Mouse (Mus musculus): ENCODE measurements around the gene Ylpm1. TPM values are rescaled to one million over a fixed set of nuclear protein-coding genes. Genes with fewer than 3 reads are reported as not detected.

Ylpm1 gene
- total RNA-seq, 2 experiments from 2014 or later = 94.2 to 141 TPM

DNA sequence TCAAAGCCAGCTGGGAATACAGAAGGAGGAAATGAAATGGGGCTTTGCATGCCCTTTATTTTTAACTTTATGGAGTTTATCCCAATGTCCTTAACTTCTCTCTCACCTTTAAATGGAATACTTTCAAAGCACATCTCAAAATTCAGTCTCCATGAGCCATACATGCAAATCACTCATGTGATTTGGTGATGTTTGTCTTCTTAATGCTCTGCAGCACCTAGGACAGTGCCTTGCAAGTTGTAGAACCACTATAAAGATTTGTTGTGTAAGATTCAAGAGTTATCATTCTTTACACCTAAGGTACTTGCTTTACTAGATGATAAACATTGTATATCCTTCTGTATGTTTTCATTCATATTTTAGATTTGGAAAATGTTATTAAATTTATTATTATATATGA, 2.9 kb downstream of the Ylpm1 start:
- intact Hi-C loops (cut with DNase I) = no loop called here
- DNase-seq (ENCODE audit: low spot score in 2 of 2) = no peak

DNA sequence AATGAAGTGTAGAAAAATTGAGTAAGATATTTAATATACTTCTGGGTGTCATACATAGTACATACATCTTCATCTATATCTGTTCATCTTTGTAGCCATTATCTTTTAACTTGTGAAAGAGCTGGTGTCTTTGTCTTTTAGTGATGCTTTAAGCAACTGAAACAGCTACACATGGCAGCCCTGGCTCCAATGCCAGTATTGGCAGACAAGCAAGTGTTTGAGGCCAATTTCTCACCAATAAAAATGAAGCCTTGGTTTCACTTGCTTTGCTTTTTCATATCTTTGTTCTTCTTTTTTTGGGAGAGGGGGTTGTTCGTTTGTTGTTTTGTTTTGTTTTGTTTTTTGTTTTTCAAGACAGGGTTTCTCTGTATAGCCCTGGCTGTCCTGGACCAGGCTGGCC, 10.1 kb downstream of the Ylpm1 start:
- intact Hi-C loops (cut with DNase I) = no loop called here
- no peak for DNase-seq (ENCODE audit: low spot score in 2 of 2)

DNA sequence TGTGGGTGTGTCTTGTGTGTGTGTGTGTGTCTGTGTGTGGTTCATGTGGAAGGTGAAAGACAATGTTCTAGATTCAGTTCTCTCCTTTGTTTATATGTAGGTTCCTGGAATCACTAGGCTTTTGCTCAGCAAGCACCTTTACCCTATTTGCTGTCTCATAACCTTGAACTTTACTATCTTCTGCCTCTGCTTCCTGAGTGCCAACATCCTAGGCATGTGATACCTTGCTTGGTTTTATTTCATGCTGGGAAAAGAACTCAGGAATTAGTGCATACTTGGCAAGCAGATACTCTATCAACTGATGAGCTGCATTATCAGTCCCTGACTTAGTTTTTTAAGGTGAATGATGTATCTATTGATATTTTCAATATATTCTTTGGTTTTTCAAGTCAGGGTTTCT, 10.9 kb downstream of the Ylpm1 start:
- DNase-seq (ENCODE audit: low spot score in 2 of 2) = no peak
- intact Hi-C loops (cut with DNase I) = no loop called here

DNA sequence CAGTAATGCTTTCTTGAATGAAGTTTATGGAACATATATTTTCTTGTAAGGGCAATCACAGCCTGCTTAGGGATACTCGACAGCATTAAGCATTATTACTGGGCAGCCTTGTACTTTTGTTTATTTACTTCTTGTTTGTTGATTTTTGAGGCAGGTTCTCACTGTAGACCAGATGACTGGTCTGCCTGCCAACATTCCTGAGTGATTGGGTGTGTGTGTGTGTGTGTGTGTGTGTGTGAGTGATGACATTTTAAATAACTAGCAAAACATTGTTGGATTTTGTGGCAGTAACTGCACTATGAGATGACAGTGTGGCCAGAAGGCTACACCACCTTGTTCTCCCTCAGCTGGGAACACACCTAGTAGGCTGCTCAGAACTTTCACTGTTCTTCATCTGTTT, 13.7 kb downstream of the Ylpm1 start:
- intact Hi-C loops (cut with DNase I) = no loop called here
- DNase-seq (ENCODE audit: low spot score in 2 of 2) = no peak

DNA sequence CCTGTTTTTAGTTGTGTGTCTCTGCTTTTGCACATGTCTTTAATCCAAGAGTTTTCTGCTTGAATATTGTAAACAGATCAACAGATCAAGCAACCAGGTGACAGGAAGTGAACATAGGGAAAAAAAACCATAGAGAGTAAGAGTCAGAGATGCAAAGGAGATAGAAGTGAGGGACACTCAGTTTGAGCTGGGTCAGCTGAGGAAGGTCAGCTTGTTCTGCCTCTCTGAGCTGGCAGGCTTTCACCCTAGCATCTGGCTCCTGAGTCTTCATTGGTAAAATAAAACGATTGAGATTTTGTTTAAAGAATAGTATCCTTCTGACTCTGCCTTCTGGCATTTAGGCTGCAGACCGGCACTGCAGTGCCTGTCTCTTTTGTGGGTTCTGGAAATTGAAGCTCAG, 14.4 kb downstream of the Ylpm1 start:
- intact Hi-C loops (cut with DNase I) = no loop called here
- no peak for DNase-seq (ENCODE audit: low spot score in 2 of 2)

DNA sequence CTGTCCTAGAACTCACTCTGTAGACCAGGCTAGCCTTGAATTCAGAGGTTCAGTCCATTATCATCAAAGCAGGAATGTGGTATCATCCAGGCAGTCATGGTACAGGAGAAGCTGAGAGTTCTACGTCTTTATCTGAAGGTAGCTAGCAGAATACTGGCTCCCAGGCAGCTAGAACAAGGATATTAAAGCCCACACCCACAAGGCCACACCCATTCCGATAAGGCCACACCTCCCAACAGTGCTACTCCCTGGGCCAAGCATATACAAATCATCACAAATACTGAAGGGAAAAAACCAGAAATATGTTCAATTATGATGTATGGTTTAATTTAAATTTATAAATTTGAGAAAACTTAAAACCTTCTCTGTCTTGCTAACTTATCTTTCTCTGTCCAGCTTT, 16.1 kb downstream of the Ylpm1 start:
- no peak for DNase-seq (ENCODE audit: low spot score in 2 of 2)
- intact Hi-C loops (cut with DNase I) = no loop called here

DNA sequence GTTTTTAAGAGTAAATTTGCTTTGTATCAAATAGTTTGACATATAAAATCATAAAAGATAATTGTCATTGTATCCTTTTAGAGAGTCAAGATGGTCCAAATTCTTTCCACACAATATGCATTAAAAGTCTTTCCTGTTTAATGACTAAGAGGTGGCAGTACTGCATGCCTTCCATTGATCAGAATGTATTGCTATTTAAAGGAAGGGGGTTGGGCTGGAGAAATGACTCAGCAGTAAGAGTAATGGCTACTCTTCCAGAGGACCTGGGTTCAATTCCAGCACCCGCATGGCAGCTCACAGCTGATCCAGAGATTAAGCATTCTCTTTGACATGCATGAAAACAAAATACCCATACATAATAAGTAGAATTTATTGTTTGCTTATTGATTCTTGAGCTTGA, 25.9 kb downstream of the Ylpm1 start:
- intact Hi-C loops (cut with DNase I) = no loop called here
- no peak for DNase-seq (ENCODE audit: low spot score in 2 of 2)

DNA sequence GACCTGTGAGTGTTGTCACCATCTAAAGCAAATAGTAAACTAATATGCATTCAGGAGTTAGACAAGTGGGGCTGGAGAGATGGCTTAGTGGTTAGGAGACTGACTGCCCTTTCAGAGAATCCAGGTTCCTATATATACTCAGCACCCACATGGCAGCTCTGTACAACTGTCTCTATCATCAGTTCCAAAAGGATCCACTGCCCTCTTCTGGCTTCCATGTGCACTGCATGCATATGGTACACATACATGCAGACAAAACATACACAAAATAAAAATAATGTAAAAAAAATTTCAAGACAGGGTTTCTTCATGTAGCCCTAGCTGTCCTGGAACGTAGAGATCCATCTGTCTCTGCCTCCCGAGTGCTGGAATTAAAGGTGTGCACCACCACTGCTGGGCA, 36.6 kb downstream of the Ylpm1 start:
- intact Hi-C loops (cut with DNase I) = no loop called here
- DNase-seq (ENCODE audit: low spot score in 2 of 2) = no peak

DNA sequence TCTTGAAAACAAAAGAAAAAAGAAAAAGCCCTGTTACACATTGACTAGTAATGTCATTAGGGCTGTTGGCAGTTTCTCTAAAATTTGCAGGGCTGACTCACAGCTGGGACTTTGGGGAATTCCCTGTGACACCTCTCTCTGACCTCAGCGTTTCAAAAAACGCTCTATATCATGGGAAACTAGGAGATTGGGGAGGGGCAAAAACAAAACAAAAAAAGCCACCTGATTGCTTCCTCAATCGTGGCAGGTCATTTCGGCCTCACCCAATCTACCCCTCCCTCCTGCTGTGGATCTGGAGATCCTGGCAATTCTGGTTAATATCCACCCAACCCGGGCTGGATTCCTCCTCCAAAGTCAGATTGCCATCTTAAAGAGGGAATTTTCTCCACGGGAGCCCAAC, 55.1 kb downstream of the Ylpm1 start:
- intact Hi-C loops (cut with DNase I) = no loop called here
- no peak for DNase-seq (ENCODE audit: low spot score in 2 of 2)

DNA sequence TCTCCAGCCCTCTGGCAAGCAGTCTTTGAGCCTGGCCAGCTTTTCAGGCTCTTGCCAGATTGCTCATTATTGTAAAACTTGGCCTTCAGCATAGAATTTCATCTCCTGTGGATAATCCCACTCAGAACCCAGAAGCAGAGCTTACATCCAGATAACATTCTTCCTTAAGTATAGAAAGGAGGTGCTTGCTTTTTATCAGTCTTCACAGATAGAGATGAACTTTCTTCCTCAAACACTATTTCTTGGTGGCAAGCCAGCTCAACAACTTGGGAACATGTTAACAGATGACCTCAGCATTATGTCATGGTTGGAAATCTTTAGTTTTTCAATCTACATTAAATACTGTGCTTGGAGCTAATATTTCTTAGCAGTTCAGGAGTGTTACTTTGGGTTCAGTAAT, 74.9 kb downstream of the Ylpm1 start:
- intact Hi-C loops (cut with DNase I) = no loop called here
- DNase-seq (ENCODE audit: low spot score in 2 of 2) = no peak

DNA sequence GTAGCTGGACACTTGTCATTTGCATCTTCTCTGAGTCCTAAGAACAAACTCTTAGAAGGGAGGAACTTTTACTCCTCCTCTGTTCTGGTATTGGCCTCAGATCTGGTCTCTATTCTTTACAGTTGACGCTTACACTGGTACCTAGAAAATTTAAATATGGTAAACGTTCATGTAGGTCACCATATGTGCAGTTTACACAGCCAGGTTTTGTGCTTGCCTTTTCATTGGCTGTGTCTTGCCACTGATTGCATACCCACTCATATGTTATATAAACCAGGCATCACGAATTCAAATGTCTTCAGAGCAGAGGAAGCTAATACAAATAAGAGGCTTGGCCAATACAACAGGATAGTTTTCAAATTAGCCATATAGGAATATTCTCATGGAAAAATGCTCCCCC, 81.0 kb downstream of the Ylpm1 start:
- no peak for DNase-seq (ENCODE audit: low spot score in 2 of 2)
- intact Hi-C loops (cut with DNase I) = no loop called here

DNA sequence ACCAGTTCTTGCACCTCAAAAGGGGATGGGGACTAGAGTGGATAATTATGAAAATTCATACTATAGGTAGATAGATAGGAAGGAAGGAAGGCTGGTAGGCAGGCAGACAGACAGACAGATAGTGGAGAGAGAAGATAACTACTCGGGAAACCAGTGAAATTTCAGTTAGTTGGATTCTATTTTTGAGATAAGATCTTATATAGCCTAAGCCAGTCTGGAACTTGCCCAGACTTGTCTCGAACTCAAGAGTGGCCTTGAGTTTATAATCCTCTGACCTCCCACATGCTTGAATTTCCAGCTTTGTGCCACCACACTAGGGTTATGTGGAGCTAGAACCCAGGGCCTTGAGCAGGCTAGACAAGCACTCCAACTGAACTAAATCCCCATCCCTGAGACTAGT, 88.1 kb downstream of the Ylpm1 start:
- intact Hi-C loops (cut with DNase I) = no loop called here
- DNase-seq (ENCODE audit: low spot score in 2 of 2) = no peak

DNA sequence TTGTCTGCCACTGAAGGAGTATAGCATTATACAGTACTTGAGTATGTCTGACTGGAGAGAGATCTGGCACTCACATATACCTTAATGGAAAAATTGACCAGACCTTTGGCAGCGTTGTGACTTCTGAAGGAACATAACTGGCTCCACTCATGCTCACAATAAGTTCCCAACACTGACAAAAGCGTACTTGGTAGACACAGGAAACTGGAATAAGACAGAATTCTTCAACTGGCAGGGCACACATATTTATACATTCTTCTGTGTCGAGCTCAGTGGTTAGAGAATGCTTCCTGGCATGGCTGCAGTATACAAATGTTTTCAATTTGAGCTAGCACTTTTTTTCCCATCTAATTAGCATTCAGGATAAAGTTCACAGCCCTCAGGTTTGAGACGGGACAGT, 88.8 kb downstream of the Ylpm1 start:
- intact Hi-C loops (cut with DNase I) = no loop called here
- no peak for DNase-seq (ENCODE audit: low spot score in 2 of 2)

DNA sequence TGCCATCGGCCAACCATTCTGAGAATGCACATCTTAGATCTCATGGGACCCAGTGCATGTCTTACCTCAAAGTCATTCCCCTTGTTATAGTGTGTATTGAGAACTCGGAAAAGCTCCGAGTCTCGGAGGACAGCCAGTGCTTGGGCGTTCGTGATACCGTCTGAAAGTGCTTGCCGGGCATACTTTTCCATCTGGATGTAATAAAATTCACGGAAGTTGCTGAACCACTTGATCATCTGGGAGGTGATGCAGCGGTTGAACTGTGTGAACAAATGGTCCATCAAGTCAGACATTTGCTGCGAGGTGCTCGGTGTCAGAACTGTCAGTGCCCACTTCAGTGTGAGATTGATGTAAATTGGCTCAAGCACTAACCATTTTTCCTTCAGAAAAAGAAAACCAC, 91.7 kb downstream of the Ylpm1 start:
- no peak for DNase-seq (ENCODE audit: low spot score in 2 of 2)
- intact Hi-C loops (cut with DNase I) = no loop called here

DNA sequence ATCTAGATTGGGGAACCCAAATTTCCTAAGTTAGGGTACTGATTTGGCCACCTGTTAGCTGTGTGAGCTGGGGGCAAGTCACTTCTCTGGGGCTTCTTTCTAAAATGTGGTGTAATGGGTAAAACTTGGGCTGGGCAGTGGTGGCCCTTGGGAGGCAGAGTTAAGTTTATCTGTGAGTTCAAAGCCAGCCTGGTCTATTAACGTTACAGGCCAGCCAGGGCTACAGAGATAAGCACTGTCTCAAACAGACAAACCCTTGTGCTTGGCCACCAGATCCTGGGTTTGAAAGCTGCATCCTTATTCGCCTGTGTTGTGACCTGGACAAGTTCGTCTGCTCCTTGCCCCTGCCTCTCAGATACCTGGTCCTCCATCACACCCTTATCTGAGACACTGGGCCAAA, 95.1 kb downstream of the Ylpm1 start:
- no peak for DNase-seq (ENCODE audit: low spot score in 2 of 2)
- intact Hi-C loops (cut with DNase I) = no loop called here

DNA sequence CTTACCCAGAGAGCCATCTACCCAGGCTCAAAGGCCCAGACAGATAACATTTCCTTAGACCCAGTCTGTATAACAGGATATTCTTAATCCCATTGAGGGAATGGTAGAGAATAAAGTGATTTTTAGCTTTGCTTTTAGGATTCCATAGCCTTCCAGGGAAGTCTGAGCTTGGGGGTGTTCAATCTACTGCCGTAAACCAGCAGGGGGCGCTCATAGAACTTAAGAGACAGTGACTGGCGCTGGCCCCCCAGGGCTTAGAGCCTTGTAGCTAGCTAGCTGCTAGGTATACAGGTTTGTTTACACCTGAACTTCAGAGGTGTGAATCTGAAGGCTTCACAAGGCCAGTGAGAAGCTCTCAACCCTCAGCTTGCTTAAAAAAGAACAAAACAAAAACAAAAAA, 96.1 kb downstream of the Ylpm1 start:
- intact Hi-C loops (cut with DNase I) = no loop called here
- DNase-seq (ENCODE audit: low spot score in 2 of 2) = peak; percentile 29 to 46

DNA sequence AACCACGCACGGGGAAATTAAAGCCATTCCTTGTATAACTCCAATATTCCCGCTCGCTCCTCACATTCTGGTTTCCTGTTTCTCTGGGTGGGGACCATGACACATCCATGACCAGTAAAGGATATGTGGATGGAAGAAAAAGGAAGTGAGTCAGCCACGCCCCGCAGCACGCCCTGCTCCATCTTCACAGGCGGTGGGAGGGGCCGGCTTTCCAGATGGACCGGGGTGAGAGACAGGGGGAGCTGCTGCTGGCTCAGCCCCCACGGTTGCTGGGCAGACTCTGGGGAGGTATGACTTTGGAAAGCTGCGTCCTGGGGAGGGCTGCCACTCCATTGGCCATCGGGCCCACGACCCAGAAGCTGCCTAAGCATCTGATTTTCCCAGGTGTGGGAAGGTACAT, 97.9 kb downstream of the Ylpm1 start:
- intact Hi-C loops (cut with DNase I) = no loop called here

DNA sequence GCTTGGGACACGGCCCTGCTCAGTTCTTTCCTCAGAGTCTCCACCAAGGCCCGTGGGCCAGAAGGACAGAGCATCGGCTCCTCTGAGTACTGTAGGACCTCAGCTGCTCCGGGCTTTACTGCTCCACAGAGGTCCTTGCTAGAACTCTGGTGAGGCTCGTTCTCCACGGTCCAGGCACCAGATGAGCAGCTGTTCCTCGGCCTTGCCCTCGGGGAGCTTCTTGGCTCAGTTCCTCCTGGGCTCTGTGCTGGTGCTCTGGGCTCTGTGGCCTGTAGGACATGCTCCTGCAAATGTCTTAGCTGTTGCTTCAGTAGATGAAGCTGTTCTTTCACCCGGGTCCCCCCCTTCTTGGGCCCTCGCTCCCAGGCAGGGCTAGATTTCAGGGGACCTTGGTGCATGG, 98.6 kb downstream of the Ylpm1 start:
- no peak for DNase-seq (ENCODE audit: low spot score in 2 of 2)
- intact Hi-C loops (cut with DNase I) = no loop called here

More for the DNA sequence above, 97.9 kb downstream of the Ylpm1 start:
- DNase-seq (ENCODE audit: low spot score in 2 of 2) = peak; percentile 58 to 59

DNA sequence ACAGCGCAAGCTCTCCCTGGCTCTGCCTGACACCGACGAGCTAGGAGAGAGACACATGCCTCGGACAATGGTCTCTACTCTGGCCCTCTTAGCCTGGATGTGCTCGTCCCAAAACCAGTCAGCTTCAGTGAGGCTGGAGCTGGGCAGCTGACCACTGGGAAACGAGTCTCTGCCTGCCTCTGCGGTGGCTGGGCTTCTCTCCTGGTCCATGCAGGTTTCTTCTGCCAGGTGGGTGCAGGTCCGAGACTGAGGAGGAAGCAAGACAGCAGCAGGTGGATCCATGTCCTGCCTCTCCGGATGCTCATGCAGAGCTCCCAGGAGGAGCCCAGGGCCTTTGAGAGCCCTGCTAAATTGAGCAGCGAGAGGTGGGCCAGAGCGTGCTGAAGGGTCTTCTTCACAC, 99.0 kb downstream of the Ylpm1 start:
- intact Hi-C loops (cut with DNase I) = no loop called here
- no peak for DNase-seq (ENCODE audit: low spot score in 2 of 2)

DNA sequence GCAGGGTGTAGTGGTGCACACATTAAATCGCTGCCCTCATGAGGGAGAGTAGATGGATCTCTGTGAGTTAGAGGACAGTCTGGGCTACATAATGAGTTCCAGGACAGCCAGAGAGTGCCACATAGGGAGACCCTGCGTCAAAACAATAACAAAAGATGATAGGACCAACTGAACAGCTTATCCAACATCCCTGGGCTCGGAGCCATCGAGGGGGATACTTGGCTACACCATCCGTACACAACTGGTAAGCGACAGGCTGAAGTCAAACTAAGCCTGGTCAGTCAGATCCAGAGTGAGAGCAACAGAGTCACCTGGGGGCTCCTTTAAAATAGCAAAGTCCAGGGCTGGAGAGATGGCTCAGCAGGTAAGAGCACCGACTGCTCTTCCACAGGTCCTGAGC, 99.7 kb downstream of the Ylpm1 start:
- no peak for DNase-seq (ENCODE audit: low spot score in 2 of 2)
- intact Hi-C loops (cut with DNase I) = no loop called here

DNA sequence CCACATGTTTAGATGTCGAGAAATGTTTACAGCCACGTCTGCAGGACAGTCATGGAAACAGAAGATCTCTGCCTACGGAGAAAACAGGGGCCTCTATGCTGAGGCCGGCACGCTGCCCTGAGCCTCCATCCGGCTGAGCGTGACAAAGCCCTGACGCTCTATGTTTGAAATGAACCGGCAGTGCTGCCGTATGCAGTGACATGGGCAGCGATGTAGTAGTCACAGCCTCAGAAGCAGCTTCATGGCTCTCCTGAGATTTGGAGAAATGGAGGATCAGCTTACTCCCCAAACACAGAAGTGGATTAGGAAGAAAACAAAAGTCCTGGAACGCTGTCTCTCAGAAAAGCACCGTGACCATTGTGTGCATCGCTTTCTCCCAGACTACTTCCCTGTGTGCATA, 104.9 kb downstream of the Ylpm1 start:
- intact Hi-C loops (cut with DNase I) = no loop called here
- no peak for DNase-seq (ENCODE audit: low spot score in 2 of 2)

DNA sequence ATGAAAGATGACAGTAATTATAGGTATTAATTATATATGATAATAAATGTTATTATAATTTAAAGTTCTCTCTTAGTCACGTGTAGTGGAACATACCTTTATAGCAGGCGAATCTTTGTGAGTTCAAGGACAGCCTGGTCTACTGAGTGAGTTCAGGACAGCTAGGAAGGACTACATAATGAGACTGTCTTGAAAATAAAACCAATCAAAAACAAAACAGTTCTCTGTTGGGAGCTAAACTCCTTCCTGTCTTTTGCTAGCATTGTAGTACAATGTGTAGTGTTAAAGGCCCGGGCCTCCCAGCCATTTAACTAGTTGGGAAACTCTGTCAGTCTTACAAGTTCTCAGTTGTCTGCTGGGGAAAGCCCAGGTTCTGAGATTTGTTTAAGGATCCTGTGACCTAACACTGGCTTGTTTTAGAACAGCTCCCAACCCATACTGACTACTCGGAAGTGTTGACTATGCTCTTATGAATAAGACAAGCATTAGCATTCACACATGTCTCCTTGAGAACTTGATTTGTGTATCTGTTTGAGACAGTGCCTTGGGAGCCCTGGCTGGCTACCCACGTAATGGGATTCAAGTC, 105.5 kb downstream of the Ylpm1 start:
- no peak for DNase-seq (ENCODE audit: low spot score in 2 of 2)
- intact Hi-C loops (cut with DNase I) = no loop called here

DNA sequence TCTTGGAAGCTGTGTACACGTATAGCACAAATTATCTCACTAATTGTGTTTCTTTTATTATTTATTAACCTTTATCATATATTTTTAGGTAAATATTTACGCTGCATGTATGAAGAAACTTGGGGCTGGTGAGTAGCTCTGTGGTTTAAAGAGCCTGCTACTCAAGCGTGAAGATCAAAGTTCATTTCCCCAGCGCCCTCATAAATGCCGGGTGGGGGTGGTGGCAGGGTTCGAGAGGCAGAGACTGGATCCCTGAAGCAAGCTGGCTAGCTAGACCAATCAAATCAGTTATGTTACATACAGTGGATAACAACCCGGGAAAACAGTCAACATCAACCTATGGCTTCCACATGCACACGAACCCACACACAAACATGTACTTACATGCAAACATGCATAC, 107.0 kb downstream of the Ylpm1 start:
- no peak for DNase-seq (ENCODE audit: low spot score in 2 of 2)
- intact Hi-C loops (cut with DNase I) = no loop called here
